Mouse (Mus musculus): ENCODE measurements around the gene Pon2. TPM values are rescaled to one million over a fixed set of nuclear protein-coding genes. Genes with fewer than 3 reads are reported as not detected.

The Pon2 gene
- polyA plus RNA-seq (2012; rRNA removed; ENCODE audit: low replicate concordance) = 26.4 and 58.1 TPM in 2 replicates

DNA sequence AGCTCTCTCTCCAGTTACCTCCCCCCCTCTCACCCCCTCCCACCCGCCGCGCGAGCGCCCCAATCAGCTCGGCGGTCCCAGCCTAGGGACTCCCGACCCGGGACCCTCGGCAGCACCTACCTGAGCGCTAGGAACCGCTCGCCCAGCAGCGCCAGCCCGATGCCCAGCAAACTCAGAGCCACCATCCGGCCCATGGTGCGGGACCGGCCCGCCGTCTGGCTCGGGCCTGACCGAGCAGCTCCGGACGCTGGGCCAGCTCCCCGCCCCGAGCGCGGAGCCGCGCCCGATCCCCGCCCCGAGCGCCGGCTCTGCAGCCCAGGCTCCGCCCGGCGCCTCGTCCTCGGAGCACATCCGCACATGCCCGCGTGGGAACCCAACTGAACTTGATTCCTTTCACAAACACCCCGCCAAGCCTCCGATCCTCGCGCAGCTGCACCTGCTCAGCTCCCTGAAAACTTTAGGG is at the start of gene Pon2:
Gene Pon2 (minus strand): TSS at position 364 of the 463 bp plus-strand sequence.

GRCm38 (mm10) chr6:5255722-5256451 is 42.4 kb downstream of the Pon2 start, which contains the start of gene Pon3:
TSS of gene Pon3 (minus strand) at chr6:5256286.

Other genes starting within 250 kb of the Pon2 start
- gene Pon1, start 104.5 kb downstream of the Pon2 start, polyA plus RNA-seq (2012; rRNA removed; ENCODE audit: low replicate concordance) = 3.0 and 5.8 TPM in 2 replicates
- 36.3 and 87.4 TPM in 2 replicates for gene Pon3, start 42.2 kb downstream of the Pon2 start, polyA plus RNA-seq (2012; rRNA removed; ENCODE audit: low replicate concordance)
- gene Asb4, start 84.9 kb upstream of the Pon2 start, polyA plus RNA-seq (2012; rRNA removed; ENCODE audit: low replicate concordance) = 0.70 and 7.3 TPM in 2 replicates
- 31.2 and 127 TPM in 2 replicates for gene Pdk4, start 197.9 kb upstream of the Pon2 start, polyA plus RNA-seq (2012; rRNA removed; ENCODE audit: low replicate concordance)